Mouse (Mus musculus): ENCODE data around the gene Nkx2-2. TPM values are rescaled to one million over a fixed set of nuclear protein-coding genes. Genes with fewer than 3 reads are reported as not detected.
A peak's percentile ranks its signal among the peaks of the same experiment; 100 is the strongest.

Nkx2-2 gene
- polyA plus RNA-seq (2014; fragmentation: Nextera tagmentation; extraction: Ambion mirVana) = 5.5 and 6.6 TPM in 2 replicates

DNA sequence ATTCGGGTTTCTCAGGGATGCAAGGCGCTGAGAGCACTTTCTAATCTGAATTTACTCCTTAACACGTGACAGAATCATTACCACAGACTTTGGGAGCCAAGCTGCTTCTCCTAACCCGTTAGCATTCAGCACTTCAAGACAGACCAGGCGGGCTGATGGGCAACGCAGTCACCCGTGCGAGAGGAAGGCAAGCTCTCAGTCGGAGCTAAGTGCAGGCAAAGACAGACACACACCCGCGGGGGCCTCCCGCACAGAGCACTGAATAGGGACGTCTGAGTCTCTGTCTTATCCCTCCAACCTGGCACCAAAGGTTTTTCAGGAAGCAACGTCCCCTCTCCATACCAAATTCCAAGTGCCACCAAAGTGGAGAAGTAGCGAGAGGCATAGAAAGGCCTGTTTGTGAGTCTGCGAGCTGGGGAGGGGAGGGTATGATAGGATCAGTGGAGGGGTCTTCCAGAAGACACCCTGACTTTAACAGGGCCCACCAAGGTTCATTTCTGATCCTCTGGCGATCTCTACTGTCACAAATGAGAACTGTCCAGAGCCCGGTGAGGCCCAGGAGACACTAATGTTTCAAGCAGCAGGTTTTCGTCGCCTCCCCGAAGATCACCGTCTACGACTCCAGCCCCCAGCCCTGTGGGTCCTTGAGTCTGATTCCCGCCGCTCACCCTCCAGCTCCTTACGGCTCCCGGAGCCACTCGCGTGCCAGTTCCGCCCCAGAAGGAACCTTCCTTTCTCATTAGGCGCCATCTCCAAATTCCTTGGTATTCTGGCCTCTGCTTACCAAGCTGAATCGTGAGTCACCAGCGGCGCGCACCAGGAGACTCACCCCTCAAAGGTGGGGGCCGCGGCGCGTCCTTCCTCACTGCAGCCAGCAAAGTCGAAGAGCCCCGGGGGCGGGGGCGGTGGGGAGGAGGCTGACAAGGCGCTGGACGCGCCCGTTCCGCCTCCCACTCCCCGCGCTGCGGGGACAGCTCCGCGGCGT, at the start of gene Nkx2-2:
Gene Nkx2-2 (minus strand): TSS at position 973 of the 985 bp plus-strand sequence.
- Histone ChIP-seq H3K9ac (ENCODE audit: low read length) (no peak within 1 kb of the TSS; the same call in 1 of the 2 replicates), H3K27me3 (ENCODE audit: control insufficient read depth, insufficient read depth, low read length) (peaks cover 95% of the 10 kb centered on the region), H3K4me3 (ENCODE audit: low read depth, low read length) (peak within 1 kb of the TSS; percentile 29), H3K4me2 (ENCODE audit: low read depth) (peak within 1 kb of the TSS; percentile 53), H3K27ac (ENCODE audit: low read depth, low read length) (no peak within 1 kb of the TSS), H3K36me3 (ENCODE audit: control insufficient read depth, insufficient read depth, low read length) (no peaks in the 10 kb centered on the region), H3K9me3 (ENCODE audit: control insufficient read depth, low read length) (no peaks in the 10 kb centered on the region), H3K4me1 (ENCODE audit: control insufficient read depth, insufficient read depth, low read length) (peaks cover 12% of the 10 kb centered on the region)
- peak; percentile 59 for DNase-seq (ENCODE audit: low spot score)
- WGBS = under 1% methylated on average over 50 of the region's 54 CpGs
- peak; percentile 13; the same call in 1 of the 2 replicates for ATAC-seq (ENCODE audit: insufficient read depth, low FRiP score, low TSS enrichment)

DNA sequence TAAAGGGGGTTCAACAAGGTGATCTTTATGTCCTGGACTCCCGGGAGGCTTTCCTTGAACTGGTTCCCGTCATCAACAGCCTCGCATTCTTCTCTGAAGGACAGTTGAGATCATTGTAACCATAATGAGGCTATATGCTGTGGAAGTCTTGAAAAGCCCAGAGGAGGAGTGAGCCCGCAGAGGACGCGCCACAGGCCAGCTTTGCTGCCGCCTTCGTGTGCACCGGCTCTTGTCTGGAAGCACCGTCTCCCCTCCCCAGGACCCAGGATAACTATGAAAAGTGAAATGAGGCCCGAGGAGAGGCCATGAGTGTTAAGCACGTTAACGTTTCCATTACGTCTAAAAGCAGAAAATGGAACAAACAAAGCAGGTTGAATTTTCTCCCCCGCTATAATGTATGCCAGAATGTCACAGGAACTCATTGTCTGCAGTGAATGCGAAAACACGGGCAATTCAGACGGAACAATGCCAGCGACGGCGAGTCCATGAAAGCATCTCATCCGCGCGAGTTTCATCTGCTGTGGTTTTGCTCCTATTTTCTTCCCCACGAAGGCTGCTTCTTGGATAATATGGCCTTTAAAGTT, 41.8 kb upstream of the Nkx2-2 start:
- Histone ChIP-seq H3K9me3 (ENCODE audit: control insufficient read depth, low read length) (no peaks in the 10 kb centered on the region), H3K4me3 (ENCODE audit: low read depth, low read length) (no peak overlapping the region), H3K4me1 (ENCODE audit: control insufficient read depth, insufficient read depth, low read length) (no peaks in the 10 kb centered on the region), H3K36me3 (ENCODE audit: control insufficient read depth, insufficient read depth, low read length) (no peaks in the 10 kb centered on the region), H3K27ac (ENCODE audit: low read depth, low read length) (no peak overlapping the region), H3K9ac (ENCODE audit: low read length) (no peak overlapping the region), H3K27me3 (ENCODE audit: control insufficient read depth, insufficient read depth, low read length) (no peaks in the 10 kb centered on the region), H3K4me2 (ENCODE audit: low read depth) (no peak overlapping the region; the same call in 1 of the 2 replicates)
- DNase-seq (ENCODE audit: low spot score) (peak; percentile 18), ATAC-seq (ENCODE audit: insufficient read depth, low FRiP score, low TSS enrichment) (no peak)
- WGBS = 60% methylated on average over 25 of the region's 25 CpGs

DNA sequence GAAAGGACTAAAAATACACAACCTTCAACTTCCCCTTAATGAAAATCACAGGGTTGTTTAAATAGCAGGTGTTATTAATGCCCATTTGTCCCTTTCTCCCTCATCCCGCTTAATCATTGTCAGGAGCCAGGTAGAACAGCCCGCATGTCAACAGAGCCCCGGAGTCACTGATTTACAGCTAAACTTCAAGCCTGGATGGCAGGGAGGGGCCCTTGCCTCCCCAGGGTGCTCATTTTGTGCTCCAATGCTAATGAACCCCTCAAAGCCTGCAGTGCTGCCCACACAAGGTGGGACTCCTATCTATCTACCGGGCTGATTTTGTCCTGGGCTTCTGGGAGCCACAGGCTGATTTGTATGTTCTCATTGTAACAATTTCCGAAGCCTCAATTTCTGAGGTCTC, 37.1 kb upstream of the Nkx2-2 start:
- ATAC-seq (ENCODE audit: insufficient read depth, low FRiP score, low TSS enrichment) (no peak), DNase-seq (ENCODE audit: low spot score) (no peak)
- H3K4me2 ChIP-seq (ENCODE audit: low read depth) = no peak overlapping the region
- no peak overlapping the region for H3K9ac ChIP-seq (ENCODE audit: low read length)
- H3K36me3 ChIP-seq (ENCODE audit: control insufficient read depth, insufficient read depth, low read length) = no peaks in the 10 kb centered on the region
- no peaks in the 10 kb centered on the region for H3K4me1 ChIP-seq (ENCODE audit: control insufficient read depth, insufficient read depth, low read length)
- WGBS = 61% methylated on average over 5 of the region's 5 CpGs
- H3K27ac ChIP-seq (ENCODE audit: low read depth, low read length) = no peak overlapping the region
- no peaks in the 10 kb centered on the region for H3K9me3 ChIP-seq (ENCODE audit: control insufficient read depth, low read length)
- H3K27me3 ChIP-seq (ENCODE audit: control insufficient read depth, insufficient read depth, low read length) = no peaks in the 10 kb centered on the region
- H3K4me3 ChIP-seq (ENCODE audit: low read depth, low read length) = no peak overlapping the region

DNA sequence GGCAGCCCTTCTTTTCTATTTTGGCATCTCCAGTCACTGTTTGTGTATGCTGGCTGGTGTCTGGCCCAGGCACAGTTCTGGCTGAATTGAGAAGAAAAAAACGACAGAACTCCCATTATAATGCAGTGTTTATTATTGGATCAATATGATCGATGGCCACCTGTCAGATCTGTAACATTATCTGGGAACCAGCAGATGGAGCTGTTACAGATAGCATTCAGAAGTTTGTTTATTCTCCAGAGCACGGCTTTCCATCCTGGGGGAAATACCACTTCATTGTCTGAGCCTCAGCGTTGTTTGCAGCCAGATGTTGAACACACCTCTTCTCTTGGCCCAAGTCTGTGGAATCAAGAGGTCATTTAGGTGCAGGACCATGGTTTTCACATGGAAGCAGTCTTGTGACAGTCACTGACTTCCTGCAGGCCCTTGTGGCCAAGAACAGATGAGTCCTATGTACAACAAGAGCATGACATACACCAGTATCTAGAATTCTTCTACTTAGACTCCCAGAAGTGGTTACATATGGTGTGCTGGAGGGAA, 11.1 kb upstream of the Nkx2-2 start:
- ATAC-seq (ENCODE audit: insufficient read depth, low FRiP score, low TSS enrichment) (no peak), DNase-seq (ENCODE audit: low spot score) (no peak)
- Histone ChIP-seq H3K4me3 (ENCODE audit: low read depth, low read length) (no peak overlapping the region), H3K27ac (ENCODE audit: low read depth, low read length) (no peak overlapping the region), H3K4me1 (ENCODE audit: control insufficient read depth, insufficient read depth, low read length) (no peaks in the 10 kb centered on the region), H3K9ac (ENCODE audit: low read length) (no peak overlapping the region), H3K27me3 (ENCODE audit: control insufficient read depth, insufficient read depth, low read length) (no peaks in the 10 kb centered on the region), H3K36me3 (ENCODE audit: control insufficient read depth, insufficient read depth, low read length) (no peaks in the 10 kb centered on the region), H3K4me2 (ENCODE audit: low read depth) (no peak overlapping the region), H3K9me3 (ENCODE audit: control insufficient read depth, low read length) (no peaks in the 10 kb centered on the region)
- WGBS = 36% methylated on average over 4 of the region's 4 CpGs

DNA sequence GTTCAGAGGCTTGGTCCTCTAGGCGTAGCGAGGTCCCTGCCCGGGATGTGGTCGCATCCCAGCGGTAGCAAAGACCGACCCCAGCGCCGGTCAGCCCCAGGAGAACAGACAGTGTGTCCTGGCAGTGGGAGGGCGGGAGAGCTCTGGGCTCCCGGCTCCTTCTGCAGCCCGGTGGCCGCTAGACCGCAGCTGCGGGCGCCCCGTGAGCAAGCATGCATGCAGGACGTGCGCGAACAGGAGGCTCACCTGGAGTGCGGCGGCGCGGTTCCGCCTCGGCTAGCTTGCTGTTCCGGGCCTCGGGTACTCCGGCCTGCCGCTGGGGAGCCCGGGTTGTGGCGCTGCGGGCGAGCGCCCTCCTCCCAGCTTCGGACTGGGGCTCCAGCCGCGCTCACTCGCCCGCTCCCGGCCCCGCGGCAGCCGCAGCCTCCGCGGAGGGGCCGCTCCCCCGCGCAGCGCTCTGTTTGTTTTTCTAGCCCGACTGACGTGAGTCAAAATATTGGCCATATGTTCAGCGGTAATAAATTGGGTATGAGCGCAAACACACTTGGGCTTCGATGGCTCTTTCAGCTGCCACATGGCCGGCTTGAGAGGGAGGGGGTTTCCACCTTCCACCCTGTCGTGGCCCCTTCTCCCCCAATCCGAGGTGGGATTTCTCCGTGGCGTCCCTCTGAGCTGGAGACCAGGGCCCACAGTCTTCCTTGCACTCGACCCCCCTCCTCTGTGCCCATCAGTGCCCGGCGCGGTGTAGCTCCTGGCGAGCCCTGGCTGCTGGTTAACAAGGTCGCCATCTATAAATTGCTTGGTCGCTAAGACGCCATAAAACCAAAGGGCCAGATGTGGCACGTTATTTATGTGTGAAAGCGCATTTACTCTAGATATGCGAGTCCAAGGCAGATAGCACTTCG, 920 bp upstream of the Nkx2-2 start:
- no peak overlapping the region for H3K9ac ChIP-seq (ENCODE audit: low read length)
- WGBS = under 1% methylated on average over 71 of the region's 71 CpGs
- H3K36me3 ChIP-seq (ENCODE audit: control insufficient read depth, insufficient read depth, low read length) = no peaks in the 10 kb centered on the region
- H3K4me3 ChIP-seq (ENCODE audit: low read depth, low read length) = peak overlapping the region; percentile 29
- DNase-seq (ENCODE audit: low spot score) (peak; percentile 52), ATAC-seq (ENCODE audit: insufficient read depth, low FRiP score, low TSS enrichment) (peak; percentile 43)
- no peak overlapping the region for H3K27ac ChIP-seq (ENCODE audit: low read depth, low read length)
- no peaks in the 10 kb centered on the region for H3K9me3 ChIP-seq (ENCODE audit: control insufficient read depth, low read length)
- peak overlapping the region; percentile 53 for H3K4me2 ChIP-seq (ENCODE audit: low read depth)
- H3K4me1 ChIP-seq (ENCODE audit: control insufficient read depth, insufficient read depth, low read length) = peaks cover 7% of the 10 kb centered on the region; the same call in 1 of the 2 replicates
- peaks cover 87% of the 10 kb centered on the region for H3K27me3 ChIP-seq (ENCODE audit: control insufficient read depth, insufficient read depth, low read length)

DNA sequence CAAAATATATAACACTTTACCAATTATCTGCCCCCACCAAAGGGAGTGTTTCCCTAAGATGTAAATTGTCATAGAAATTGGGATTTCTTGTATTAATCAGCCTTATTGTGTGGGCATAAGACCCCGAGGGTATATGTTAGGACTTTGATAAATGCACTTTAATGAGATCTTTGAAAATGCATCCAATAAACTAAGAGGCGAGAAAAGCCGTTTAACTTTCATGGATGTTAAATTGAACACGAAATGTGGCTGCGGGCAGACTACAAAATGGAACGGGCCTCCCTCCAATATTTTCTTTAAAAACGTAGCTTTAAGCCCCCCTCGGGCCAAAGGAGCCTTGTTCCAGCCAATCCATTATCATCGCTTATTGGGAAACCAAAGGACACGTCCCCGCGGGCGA, 1.3 kb downstream of the Nkx2-2 start:
- WGBS = 2% methylated on average over 13 of the region's 13 CpGs
- no peaks in the 10 kb centered on the region for H3K36me3 ChIP-seq (ENCODE audit: control insufficient read depth, insufficient read depth, low read length)
- no peak for ATAC-seq (ENCODE audit: insufficient read depth, low FRiP score, low TSS enrichment)
- no peak for DNase-seq (ENCODE audit: low spot score)
- no peak overlapping the region for H3K9ac ChIP-seq (ENCODE audit: low read length)
- no peak overlapping the region for H3K27ac ChIP-seq (ENCODE audit: low read depth, low read length)
- peaks cover 12% of the 10 kb centered on the region for H3K4me1 ChIP-seq (ENCODE audit: control insufficient read depth, insufficient read depth, low read length)
- H3K9me3 ChIP-seq (ENCODE audit: control insufficient read depth, low read length) = no peaks in the 10 kb centered on the region
- H3K4me3 ChIP-seq (ENCODE audit: low read depth, low read length) = no peak overlapping the region
- no peak overlapping the region for H3K4me2 ChIP-seq (ENCODE audit: low read depth)
- H3K27me3 ChIP-seq (ENCODE audit: control insufficient read depth, insufficient read depth, low read length) = peaks cover 95% of the 10 kb centered on the region

DNA sequence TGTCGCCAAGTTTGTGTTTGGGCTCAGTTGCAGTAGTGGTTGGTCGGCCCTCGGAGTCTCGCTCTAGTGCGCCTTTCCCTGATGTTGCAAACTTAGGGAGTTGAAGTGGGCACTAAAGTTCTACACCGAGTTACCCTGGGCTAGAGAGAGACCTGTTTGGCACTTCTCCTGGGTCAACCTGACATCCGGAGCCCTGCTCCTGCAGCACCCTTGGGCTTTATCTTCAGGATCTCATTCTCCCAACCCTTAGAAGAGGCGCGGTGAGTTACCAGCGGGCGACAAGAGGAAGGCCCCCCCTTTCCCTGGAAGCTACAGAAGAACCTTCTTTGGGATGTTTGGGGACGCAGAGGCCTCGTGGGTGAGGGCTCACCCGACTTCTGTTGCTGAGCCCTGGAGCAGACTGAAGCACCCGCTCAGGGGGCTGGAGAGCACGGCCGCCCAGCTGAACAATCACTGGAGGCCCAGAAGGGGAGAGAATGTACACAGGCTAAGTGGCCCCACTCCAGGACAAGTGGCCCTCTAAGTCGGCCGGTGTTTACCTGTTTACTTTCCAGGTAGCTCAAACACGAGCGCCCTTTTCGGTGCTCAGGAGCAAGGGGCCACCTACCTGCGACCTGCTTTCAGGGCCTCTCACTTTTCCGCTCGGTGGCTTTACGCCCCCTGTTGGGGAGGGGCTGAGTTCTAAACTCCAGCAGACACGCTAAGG, 3.6 kb downstream of the Nkx2-2 start:
- Histone ChIP-seq H3K9ac (ENCODE audit: low read length) (no peak overlapping the region), H3K27ac (ENCODE audit: low read depth, low read length) (no peak overlapping the region), H3K4me3 (ENCODE audit: low read depth, low read length) (no peak overlapping the region), H3K27me3 (ENCODE audit: control insufficient read depth, insufficient read depth, low read length) (peaks cover 98% of the 10 kb centered on the region), H3K36me3 (ENCODE audit: control insufficient read depth, insufficient read depth, low read length) (no peaks in the 10 kb centered on the region), H3K9me3 (ENCODE audit: control insufficient read depth, low read length) (no peaks in the 10 kb centered on the region), H3K4me1 (ENCODE audit: control insufficient read depth, insufficient read depth, low read length) (peaks cover 12% of the 10 kb centered on the region), H3K4me2 (ENCODE audit: low read depth) (0 out of 2 replicates have a peak overlapping the region, but pooled peaks have one; percentile 7)
- peak; percentile 24 for DNase-seq (ENCODE audit: low spot score)
- ATAC-seq (ENCODE audit: insufficient read depth, low FRiP score, low TSS enrichment) = no peak
- 1% methylated on average over 27 of the region's 27 CpGs for WGBS

All from neural tube, embryonic 11.5 days (tissue).